Mouse (Mus musculus) midbrain, embryonic 14.5 days (tissue): ENCODE data around the gene Zdhhc1. TPM values are rescaled to one million over a fixed set of nuclear protein-coding genes. Genes with fewer than 3 reads are reported as not detected.

ENCODE experiments used
- polyA plus RNA-seq: library from polyadenylated mRNA; unstranded; fragments of >200 nt; fragmentation: Nextera tagmentation; extraction: Ambion mirVana; gene quantifications from 2 replicates; pipeline ENCODE4 v1.2.1, GENCODE M21; 2014

Zdhhc1 gene
- polyA plus RNA-seq, 1 experiment from 2014 or later = 25.2 TPM

Other genes with a start within 250 kb of the Zdhhc1 start
- 3.2 and 5.6 TPM in 2 replicates for gene B3gnt9, start 241.7 kb downstream of the Zdhhc1 start, polyA plus RNA-seq
- 13.5 and 15.0 TPM in 2 replicates for gene Tradd, start 232.3 kb downstream of the Zdhhc1 start, polyA plus RNA-seq
- gene Fbxl8, start 232.3 kb downstream of the Zdhhc1 start, polyA plus RNA-seq = 0.72 and 0.96 TPM in 2 replicates
- gene Hsf4, start 227.1 kb downstream of the Zdhhc1 start, polyA plus RNA-seq = 0.14 and 0.35 TPM in 2 replicates
- 3.0 and 4.2 TPM in 2 replicates for gene Nol3, start 220.8 kb downstream of the Zdhhc1 start, polyA plus RNA-seq
- gene 4931428F04Rik, start 207.0 kb downstream of the Zdhhc1 start, polyA plus RNA-seq = 65.7 and 98.8 TPM in 2 replicates
- 8.6 and 13.1 TPM in 2 replicates for gene Exoc3l, start 200.8 kb downstream of the Zdhhc1 start, polyA plus RNA-seq
- 43.9 and 51.7 TPM in 2 replicates for gene E2f4, start 199.2 kb downstream of the Zdhhc1 start, polyA plus RNA-seq
- gene Elmo3, start 191.3 kb downstream of the Zdhhc1 start, polyA plus RNA-seq = 0.55 and 1.1 TPM in 2 replicates
- gene Lrrc29, start 170.6 kb downstream of the Zdhhc1 start, polyA plus RNA-seq = 0.72 and 0.86 TPM in 2 replicates
- gene Tmem208, start 170.5 kb downstream of the Zdhhc1 start, polyA plus RNA-seq = 122 and 149 TPM in 2 replicates
- gene Fhod1, start 148.9 kb downstream of the Zdhhc1 start, polyA plus RNA-seq = 0.59 and 0.84 TPM in 2 replicates
- gene Slc9a5, start 148.1 kb downstream of the Zdhhc1 start, polyA plus RNA-seq = 8.3 and 10.2 TPM in 2 replicates
- gene Plekhg4, start 123.6 kb downstream of the Zdhhc1 start, polyA plus RNA-seq = 1.4 and 3.0 TPM in 2 replicates
- gene Kctd19, start 83.4 kb downstream of the Zdhhc1 start, polyA plus RNA-seq = not detected in 2 replicates
- gene Lrrc36, start 83.3 kb downstream of the Zdhhc1 start, polyA plus RNA-seq = 1.5 and 1.7 TPM in 2 replicates
- gene Tppp3, start 25.4 kb downstream of the Zdhhc1 start, polyA plus RNA-seq = 91.3 and 108 TPM in 2 replicates
- gene Hsd11b2, start 21.9 kb upstream of the Zdhhc1 start, polyA plus RNA-seq = 5.9 and 9.7 TPM in 2 replicates
- 227 and 250 TPM in 2 replicates for gene Atp6v0d1, start 69.1 kb upstream of the Zdhhc1 start, polyA plus RNA-seq
- 23.8 and 26.2 TPM in 2 replicates for gene Ripor1, start 108.4 kb upstream of the Zdhhc1 start, polyA plus RNA-seq
- gene Ctcf, start 139.7 kb upstream of the Zdhhc1 start, polyA plus RNA-seq = 75.7 and 96.9 TPM in 2 replicates
- 0.82 and 1.1 TPM in 2 replicates for gene Agrp, start 140.5 kb upstream of the Zdhhc1 start, polyA plus RNA-seq
- gene Carmil2, start 189.4 kb upstream of the Zdhhc1 start, polyA plus RNA-seq = 17.8 and 18.0 TPM in 2 replicates
- gene Acd, start 204.2 kb upstream of the Zdhhc1 start, polyA plus RNA-seq = 86.3 and 106 TPM in 2 replicates
- 51.2 and 53.4 TPM in 2 replicates for gene Pard6a, start 204.2 kb upstream of the Zdhhc1 start, polyA plus RNA-seq
- gene 4933405L10Rik, start 210.8 kb upstream of the Zdhhc1 start, polyA plus RNA-seq = 0.41 TPM in 1 of 2 replicates, not detected in the other
- 13.8 and 13.9 TPM in 2 replicates for gene Enkd1, start 211.3 kb upstream of the Zdhhc1 start, polyA plus RNA-seq